Mouse (Mus musculus): ENCODE data around the gene Exoc2. TPM values are rescaled to one million over a fixed set of nuclear protein-coding genes. Genes with fewer than 3 reads are reported as not detected.
A peak's percentile ranks its signal among the peaks of the same experiment; 100 is the strongest.

The Exoc2 gene
- polyA plus RNA-seq, 2 experiments from 2014 or later = 71.5 to 76.1 TPM

DNA sequence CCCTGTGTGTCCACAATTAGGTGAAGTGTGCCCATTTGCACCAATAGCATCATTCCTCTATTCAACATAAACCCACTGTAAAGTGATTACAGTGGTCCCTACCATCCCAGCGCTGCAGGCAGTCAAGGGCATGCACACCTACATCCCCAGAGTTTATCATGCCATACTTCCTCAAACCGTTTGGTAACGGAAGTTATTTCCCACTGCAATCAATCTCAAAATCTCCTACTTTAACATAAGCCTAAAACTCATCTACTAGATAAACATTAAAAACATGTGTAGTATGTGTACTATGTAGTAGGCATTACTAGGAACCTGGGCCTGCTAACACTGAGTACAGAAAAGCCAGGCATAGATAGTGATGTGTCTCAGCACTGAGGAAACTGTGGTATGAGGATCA, 2.8 kb downstream of the Exoc2 start:
- ATAC-seq = no peak

DNA sequence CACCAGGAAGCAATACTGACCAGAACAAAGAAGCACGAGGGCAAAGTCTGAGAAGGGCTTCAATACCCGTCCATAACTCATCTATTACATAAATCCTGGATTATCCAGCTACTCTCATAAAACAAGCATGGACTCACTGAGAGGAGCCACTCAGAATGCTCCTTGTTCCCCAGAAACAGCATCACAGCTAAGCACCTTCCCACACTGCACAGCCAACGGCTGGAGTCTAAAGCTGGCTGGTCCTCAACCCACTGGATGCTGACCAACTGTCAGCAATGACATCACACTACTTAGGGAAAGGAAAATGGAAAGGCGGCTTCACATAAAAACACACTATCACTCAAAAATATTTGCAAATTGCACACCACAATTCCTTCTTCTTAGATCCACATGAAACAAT, 5.6 kb downstream of the Exoc2 start:
- ATAC-seq = no peak

DNA sequence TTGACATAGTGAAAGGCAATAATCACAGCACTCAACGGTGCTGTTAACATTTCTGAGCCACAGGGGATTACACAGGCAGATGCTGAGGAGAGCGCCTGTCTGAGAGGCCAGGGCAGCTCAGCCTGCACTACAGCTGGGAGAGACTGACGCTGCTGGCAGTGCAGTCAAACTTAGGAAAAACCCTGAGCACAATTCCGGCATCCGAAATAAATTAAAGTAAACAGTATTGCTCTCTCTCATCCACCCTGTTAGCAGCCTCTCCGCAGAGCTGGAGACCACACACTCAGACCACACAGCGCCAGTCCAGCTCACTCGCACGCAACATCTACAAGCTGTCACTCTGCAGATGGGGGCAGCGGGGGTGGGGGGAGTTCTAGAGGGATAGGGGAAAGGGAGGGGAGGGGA, 7.4 kb downstream of the Exoc2 start:
- no peak for ATAC-seq

DNA sequence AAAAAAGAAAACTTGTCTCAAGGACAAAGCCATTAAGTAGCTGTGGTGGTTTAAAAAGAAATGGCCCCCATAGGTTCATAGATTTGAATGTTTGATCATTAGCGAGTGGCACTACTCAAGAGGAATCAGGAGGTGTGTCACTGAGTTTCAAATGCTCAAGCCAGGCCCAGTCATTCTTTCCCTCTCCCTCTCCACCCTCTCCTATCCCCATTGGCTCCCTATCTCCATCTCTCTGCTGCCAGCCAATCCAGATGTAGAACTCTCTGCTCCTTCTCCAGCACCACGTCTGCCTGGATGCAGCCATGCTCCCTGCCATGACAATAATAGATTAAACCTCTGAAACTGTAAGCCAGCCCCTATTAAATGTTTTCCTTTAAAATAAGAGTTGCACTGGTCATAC, 12.0 kb downstream of the Exoc2 start:
- ATAC-seq = no peak

DNA sequence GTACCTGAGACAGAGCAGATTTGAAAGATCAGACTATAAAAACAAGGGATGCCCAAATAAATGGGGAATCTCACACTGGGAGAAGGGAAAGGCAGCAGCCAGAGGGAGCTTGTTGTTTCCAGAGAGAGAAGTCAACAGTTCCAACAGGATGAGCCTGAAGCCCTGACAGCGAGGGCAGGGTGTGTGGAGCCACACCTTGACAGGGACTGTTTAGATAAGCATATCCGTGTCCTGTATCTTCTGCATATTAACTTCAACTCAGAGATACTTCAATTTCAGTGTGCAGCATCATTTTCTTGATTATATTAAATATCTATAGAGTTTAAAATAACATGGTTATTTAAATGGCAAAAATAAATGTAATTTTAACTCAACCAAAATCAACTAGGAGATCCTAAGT, 13.2 kb downstream of the Exoc2 start:
- no peak for ATAC-seq

DNA sequence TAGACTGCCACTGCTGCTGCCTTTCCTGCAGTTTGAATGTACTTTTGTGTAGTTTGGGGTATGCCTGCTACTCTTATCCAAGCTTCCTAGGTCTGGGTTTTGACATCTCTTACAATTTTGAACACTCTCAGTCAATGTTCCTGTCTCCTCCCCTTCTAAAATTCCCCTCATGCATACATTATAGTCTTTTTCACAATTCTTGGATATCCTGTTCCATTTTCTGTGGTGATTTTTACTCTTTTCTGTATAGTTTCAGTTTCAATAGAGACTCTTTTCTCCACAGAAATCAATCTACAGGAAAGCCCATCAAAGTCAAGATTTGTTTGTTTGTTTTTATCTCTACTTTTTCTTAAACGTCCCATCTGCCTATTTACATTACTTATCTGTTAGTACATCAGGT, 20.3 kb downstream of the Exoc2 start:
- ATAC-seq = peak; percentile 65

DNA sequence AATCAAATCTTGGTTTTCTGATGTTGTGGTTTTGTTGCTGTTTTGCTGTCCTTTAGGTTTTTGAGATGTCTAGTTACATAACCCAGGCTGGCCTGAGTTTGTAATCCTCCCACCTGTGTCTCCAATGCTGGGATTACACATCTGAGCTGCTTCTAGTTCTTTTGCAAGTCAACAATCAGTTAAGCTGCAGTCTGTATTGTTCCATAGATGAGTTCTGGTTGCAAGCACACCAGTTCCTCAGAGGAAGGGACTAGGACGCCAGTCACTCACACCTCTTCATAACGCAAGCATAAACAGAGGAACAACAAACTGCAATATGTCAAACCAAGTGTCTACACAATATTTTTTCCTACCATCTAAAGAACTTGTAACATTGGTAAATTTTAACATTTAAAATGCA, 21.8 kb downstream of the Exoc2 start:
- ATAC-seq = no peak

DNA sequence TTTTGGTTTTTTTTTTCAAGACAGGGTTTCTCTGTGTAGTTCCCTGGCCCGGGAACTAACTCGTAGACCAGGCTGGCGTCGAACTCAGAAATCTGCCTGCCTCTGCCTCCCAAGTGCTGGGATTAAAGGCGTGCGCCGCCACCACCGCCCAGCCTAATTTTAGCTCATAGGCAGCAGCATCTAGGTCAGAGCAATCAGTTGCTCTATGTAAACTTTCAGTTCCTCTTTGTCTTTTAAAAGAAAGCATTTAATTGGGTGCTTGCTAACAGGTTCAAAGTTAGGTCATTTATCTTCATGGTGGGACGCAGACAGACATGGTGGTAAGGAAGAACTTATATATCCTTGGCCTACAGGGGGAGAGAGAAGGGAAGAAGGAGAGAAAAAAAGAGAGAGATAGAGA, 24.7 kb downstream of the Exoc2 start:
- ATAC-seq = no peak

DNA sequence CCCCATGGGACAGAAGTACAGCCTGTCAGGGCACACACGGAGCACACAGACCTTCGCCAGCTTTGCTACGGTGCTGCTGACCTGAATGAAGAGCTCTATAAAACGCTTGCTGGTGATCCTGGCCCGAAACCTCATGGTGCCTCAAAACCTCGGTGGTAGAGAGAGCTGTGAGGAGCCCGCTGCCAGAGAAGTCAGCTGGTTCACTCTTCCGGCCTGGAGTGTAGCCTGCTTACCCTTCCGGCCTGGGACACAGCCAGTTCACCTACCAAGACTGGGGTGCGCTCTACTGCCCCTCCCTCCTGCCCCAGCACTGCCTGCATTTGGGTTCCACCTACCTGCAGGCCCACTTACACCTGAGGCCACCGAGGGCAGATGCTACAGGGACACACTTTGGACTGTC, 26.4 kb downstream of the Exoc2 start, which contains the start of gene Hus1b:
Hus1b (minus strand) TSS at position 220 of the 400 bp plus-strand sequence.
- ATAC-seq = no peak

DNA sequence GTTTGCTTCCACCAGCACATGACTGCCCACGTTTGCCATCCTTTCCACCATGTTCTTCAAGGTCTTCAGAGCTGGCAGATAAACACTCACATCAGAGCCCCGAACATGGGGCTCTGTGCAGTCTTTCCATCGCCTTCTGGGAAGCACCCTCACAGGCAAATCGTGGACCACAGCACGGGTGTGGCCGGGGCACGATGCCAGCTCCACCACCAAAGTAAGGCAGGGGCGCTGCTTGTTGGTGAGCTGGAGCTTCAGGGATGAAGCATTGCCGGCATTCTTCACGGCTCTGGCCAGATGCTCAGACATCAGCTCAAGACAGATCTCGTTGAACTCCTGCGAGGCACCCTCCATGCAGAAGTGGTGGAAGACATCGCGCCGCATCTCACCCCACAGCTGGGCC, 26.8 kb downstream of the Exoc2 start:
- no peak for ATAC-seq

DNA sequence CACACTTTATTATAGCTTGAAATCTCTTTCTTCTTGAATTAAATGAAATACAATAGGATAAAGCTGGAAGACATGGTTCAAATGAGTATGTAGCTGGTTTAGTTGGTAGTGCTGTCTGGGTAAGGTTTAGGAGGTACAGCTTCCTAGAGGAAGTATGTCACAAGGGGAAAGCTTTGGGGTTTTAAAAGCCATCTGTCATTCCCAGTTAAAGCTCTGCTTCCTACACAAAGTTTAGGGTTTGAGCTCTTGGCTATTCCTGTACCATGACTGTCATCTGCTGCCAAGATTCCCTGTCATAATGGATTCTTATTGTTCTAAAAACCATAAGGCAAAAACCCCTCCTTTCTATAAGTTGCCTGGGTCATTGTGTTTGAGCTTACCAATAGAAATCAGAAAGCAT, 28.1 kb downstream of the Exoc2 start:
- no peak for ATAC-seq

DNA sequence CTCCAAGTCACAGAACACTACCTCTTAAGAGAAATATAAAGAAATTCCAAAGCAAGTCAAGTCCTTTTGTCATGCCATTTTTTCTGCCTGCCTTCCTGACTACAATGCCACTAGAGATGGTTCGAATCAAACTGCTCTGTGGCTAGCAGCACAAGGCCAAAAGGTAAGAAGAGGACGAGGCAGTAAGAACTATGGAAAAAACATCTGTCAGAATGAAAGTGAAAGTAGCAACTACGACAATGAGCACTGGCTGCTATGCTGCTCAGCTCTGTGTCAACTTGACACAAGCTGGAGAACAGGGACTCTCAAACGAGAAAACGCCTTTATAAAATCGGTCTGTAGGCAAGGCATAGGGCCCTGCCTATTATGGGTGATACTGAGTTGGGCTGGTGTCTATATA, 40.9 kb downstream of the Exoc2 start:
- ATAC-seq = peak; percentile 93

DNA sequence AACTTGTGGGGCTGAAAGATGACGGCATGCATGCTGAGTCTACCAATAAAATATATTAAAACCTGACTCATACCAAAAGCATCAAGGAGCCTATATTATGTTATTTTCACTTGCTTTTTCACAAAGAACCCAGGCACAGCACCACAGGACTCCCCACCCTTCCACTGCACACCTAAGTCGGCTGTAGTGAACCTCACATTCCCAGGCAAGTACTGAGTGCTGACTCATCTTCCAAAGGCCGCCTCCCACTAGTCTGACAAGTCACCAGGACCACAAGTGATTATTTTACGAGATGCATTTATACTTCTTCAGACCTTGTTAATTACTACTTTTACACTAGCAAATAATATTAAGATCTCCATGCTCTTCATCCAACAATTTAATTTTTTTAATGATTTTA, 42.3 kb downstream of the Exoc2 start:
- ATAC-seq = no peak

DNA sequence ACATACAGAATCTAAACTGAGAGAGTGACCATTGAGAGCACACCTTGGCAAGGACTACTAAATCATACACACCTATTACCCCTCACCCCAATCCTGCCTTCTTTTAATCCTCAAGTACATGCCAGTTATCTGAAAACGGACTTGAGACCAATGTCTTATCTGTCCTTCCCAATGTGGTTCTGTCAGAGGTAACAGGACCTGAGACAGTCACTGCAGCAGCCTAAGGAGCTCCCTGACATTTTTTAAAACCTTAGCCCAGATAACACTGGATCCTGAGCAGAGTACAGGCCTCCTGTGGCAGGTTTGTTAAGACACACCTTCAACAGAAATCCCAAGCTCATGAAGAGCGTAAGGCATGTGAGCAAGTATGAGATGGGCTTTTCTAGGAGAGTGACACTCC, 44.8 kb downstream of the Exoc2 start:
- no peak for ATAC-seq

DNA sequence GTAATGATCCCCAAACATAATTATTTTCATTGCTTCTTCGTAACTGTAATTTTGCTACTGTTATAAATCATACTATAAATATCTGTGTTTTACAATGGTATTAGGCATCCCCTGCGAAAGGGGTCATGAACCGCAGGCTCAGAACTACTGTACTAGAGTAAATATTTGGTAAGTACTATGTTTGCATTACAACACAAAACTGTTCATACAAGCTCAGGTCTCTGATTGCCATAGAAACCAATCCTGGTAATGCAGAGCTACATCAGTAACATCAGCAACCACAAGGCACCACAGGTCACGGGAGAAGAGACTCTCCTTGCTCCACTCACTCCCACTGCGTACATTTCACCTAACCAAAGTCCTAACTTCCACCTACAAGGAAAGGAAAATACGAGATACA, 49.6 kb downstream of the Exoc2 start:
- no peak for ATAC-seq

DNA sequence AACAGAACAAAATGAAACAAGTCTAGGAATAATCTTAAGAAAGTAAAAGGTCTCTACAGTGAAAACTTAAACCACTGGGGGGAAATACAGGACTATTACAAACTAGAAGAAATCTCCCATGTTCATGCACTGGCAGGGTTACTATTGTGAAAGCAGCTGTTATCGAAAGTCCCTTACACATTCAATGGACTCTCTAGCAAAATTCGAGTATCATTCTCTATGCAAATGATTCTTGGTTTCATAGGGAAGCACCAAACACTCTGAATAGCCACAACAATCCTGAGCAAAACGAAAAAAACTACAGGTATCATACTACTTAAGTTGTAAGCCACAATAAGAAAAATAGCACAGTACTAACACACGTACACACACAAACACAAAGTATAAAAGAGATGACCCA, 52.0 kb downstream of the Exoc2 start:
- ATAC-seq = no peak

DNA sequence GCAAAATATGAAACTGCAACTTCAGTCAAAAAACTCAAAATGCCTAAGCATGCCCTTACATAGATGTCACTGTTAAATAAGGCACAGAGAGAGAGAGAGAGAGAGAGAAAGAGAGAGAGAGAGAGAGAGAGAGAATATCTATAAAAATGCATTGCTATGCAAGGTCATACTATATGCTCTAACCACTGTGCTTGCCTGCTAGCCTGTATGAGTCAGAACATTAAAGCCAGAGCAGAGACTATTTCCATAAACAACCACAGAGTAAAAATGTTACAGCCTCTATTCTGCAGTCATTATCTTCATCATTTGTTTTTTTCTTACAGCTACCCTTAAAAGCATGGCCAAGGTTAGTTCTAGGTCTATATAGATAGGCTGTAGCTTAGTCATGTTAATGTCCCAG, 60.1 kb downstream of the Exoc2 start:
- ATAC-seq = peak; percentile 57

DNA sequence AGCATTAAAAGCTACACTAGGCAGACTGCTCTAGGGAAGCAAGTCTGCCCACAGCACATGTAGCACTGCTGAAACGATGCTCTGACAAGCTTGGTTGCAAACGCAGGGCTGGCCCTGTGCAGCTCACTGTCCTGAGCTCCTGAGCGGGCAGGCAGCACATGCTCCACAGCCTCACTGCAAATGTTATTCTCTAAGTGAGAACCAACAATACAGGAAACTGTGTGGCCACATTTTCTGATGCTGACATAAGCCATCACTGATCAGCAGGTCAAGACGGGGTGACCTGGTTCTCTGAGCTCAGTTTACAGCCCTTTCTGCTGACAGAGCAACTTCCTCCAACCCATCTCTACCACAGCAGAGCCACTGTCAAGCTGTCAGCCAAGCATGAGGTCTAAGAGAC, 60.9 kb downstream of the Exoc2 start:
- peak; percentile 63 for ATAC-seq

DNA sequence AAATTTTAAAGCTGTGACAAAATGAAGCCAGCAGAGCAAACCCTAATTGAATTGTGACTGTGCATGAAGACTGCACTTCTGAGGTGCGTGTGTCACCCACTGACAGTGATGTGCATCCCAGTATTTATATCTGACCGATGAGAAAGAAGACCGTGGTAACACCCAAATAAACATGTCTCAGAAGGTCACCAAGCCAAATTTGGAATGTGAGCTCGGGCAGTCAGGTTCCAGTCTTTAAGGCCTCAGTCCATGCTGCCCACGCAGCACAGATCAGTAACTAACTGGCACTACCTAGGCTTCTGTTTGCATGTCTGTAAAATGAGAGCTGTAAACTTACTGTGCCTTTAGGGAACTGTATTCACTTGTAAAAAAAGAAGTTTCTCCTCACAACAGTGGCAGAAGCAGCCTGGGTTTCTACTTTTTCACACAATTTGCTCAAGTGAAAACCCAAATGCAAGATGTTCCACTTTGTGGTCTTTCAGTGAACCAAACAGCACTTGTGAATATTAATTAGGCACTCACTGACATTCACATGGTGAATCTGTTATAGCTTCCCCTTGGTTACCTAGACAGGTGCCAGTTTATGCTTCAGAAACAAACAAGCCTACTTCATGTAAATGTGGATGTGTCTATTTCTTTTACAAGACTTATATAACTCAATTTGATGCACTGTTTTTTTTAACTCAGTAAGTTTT, 61.8 kb downstream of the Exoc2 start:
- no peak for ATAC-seq

DNA sequence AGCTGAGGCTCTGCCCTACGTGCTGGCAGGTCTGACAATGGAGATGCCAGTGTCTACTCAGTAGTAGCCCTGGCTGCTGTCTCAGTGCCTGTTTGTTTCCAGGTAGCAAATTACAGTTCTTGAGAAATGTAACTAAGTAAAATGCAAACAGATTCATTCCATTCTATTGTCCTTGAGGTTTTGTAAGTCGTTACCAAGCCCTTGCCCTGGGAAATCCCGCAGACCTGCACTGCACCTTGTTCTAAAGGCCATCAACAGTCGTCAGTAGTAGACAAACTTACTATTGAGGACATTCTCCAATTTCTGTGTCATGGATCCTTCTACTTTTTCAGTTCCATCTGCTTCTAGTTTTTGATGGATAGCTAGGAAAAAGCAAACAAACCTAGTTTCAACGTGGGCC, 63.0 kb downstream of the Exoc2 start:
- ATAC-seq = no peak

DNA sequence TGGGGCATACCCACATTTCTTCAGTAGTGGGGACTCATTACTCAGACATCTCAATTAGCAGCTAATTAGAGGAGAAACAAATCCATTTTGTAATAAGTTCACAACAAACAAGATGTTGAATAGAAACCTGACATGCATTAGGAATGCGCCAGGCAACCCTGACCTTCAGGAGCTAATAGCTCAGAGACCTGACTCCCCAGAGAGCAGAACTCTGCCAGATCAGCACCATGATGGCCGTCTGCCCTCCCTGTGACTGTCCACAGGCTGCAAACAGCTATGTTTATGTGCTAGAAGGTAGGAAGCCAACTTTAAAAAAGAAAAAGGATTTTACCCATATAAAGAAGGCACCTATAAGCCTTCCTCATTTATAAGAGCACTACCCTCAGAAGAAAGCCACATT, 71.6 kb downstream of the Exoc2 start:
- ATAC-seq = no peak

DNA sequence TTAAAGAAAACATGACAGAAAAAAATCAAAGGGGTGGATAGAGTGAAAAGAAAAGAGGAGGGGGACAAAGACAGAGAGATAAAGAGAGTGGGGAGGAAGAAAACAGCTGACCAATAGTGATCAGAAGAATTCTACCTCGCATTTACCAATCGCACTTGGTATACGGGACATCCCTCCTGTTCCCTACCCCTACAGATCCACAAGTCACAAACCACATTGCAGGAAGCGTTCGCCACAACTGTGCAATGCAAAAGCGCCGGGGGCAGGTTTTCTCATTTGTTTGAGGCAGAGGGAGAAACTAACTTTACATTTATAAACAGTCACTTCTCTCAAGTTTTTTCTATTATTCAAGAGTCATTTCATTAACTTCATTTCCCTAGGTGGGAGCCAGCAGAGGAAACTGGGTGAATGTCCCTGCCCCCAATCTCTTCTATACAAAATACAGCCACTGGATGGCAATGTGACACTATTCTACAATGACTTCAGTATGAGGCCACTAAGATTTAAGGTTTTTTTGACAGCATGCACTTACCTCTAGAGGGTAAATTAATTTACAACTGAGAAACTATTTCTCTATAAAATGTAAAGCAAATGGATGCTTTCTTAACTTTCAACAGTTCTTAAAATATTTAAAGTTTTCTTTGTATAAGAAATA, 72.4 kb downstream of the Exoc2 start:
- ATAC-seq = peak; percentile 52

DNA sequence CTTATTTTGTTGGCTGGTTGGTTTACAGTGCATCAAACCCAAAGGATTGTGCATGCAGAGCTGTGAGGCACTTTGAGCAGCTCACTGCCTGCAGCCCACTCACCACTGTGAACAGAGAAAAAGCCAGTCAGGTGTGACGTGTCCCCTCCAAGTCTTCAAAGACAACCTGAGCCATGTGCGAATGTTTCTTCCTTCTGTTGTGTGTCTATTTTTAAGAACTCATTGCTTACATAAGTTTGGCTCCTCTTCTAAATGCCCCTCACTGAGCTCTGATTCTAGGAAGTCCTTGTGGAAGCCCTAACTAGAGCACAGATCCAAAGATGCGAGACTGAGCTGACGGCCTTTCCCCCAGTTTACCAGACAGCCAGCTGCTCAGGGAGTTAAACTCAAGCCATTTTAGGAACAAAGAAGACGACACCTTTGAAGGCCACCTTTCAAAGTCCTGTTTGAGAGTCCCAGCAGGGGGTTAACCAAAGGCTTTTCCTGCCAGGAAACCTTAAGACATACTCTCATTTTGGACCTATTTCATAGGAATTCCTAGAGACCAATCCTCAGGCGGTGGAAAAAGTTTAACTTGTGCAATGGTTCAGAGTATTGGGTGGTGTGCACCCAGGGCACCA, 79.8 kb downstream of the Exoc2 start:
- ATAC-seq = no peak

DNA sequence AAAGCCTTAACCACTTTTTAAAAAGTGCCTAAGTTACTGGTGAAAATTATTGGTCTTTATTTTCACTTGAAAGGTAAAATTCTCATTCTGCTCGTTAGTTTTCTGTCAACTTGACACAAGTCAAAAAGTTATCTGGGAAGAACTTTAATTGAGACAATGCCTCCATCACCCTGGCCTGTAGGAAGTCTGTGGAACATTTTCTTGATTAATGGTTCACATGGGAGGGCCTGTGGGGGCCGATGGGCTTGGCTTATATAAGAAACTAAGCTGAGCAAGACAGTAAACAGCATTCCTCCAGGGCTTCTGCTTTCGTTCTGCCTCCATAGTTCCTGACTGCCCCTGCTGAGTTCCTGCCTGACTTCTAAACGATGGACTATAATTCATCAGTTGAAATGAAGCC, 81.6 kb downstream of the Exoc2 start:
- ATAC-seq = no peak
